Mouse (Mus musculus): ENCODE results near the gene Ccdc125. TPM values are rescaled to one million over a fixed set of nuclear protein-coding genes. Genes with fewer than 3 reads are reported as not detected.

Ccdc125 gene
- polyA plus RNA-seq (2017; shearing (Covaris generic)) = 10 to 100 TPM; 23.1 to 26.7 TPM

GRCm38 (mm10) chr13:100669291-100670022 lies at the start of gene Ccdc125:
Gene Ccdc125, plus strand, starts transcription at chr13:100669717.

DNA sequence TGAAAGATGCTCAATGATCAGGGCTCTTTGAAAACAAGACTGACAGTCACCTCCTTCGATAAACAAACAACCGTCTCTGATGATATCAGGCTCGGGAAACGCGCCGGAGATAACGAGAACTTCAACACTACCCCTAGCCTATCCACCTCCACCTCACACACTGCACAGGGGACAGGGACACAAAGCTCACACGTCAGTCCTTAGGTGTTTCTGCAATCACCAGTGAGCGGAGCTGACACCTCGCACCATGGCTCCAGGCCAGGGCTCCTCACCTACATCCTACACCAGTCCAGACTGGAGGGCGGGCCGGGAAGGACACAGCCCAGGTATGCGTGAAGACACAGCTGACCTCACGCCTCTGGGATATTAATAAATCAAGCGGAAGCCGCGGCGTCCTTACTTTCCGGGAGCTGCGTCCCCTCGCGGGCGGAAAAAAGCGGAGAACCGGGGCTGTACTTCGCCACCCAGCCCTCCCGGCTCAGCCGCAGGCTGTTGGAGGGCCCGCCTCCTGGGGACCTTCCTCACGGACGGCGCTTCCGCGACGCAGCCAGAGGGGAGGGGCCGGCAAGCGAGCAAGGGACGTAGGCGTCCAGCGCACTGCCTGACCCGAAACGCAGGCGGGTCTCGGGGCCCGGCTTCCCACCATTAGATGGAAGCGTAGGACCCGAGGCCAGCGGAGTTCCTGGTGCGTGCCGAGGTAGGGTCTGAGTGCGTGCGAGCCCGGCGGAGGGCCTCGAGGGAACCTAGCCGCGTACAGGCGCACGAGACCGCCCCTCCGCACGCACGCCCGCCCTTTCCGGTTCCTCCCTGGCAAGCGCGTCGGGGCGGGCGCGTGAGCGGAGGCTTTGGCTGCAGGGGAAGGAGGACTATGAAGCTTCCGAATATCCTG lies 18.7 kb upstream of the Ccdc125 start, which contains the start of the genes Ak6 and Rad17:
Ak6 (plus strand) TSS at position 430 of the 889 bp plus-strand sequence.
Rad17 (minus strand) TSS at position 502 of the 889 bp plus-strand sequence.

DNA sequence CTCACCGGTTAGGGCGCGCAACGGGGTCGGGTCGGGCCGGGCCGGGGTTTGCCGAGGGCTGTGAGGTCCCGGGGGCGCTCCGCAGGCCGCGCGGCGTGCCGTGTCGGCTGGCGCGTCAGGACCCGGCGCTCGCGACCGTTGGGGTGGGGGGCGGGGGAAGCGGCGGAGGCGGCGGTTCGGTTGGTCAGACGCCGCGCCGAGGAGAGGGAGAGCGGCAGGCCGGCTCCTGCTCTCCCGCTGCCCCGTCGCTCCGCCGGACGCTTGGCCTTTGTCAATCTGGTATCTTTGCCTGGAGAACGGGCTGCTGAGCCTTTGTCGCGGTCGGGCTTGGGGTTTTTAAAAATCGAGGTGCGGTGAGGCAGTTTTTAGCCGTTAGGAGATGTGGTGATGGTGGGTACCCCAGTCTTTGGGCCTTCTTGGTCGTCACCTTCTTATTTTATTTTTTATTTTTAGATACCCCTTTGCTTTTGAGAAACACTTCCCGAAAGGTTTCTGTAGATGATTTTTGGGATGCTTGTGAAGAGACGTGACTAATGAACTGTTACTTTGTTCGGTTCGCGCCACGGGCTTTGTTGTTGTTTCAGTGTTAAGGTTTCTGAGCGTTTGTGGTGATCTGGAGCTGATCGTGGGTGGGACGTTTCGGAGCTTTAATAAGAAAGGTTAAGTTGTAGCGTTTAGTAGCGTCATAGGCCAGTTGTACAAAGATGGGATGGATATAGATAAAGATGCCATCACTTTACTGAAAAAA lies 17.9 kb upstream of the Ccdc125 start, which contains the start of gene Taf9:
Taf9 (plus strand) TSS at position 141 of the 748 bp plus-strand sequence.

GRCm38 (mm10) chr13:100730861-100731176 lies 61.3 kb downstream of the Ccdc125 start, which contains the start of gene Cdk7:
Gene Cdk7, minus strand, starts transcription at chr13:100730939.

DNA sequence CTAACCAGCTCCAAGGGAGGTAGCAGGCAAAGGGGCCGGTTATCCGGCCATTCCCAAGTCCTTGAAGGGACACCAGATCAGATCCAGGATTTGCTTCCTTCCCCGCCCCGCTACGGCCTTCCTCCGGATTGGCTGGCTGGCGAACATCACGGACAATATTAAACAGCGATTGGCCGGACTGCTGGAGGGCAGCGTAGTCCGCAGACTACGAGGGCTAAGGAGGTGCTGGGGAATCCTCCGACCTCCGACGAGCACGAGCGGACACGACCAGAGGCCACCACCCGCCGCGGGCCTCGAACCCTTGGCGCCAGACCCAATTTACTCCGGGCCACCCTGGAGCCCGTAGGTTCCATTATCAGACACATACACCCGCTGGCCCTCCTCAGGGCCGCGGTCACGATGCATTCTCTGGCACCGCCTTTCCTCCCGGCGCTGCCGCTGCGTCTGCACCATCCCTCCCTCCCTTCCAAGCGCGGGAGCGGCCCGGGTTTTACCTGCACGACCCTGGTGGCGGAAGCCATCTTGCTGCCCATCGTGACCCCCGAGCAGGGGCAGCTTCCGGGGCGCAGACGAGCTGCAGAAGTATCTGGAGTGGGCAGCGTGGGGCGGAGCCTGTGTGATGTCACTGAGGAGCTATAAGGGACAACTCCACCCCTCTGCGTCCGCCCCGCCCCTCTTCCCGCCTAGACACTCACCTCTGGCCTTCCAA lies 74.7 kb downstream of the Ccdc125 start, which contains the start of gene Mrps36:
Mrps36 (minus strand) TSS at position 624 of the 709 bp plus-strand sequence.

Other genes with a start within 250 kb of the Ccdc125 start
- under 1 TPM in 1 of 2 experiments, not detected in 1; 0.24 TPM for gene Naip1, start 216.8 kb upstream of the Ccdc125 start, polyA plus RNA-seq (2017; shearing (Covaris generic))
- 10 to 100 TPM; 54.0 to 58.2 TPM for gene Gtf2h2, start 177.1 kb upstream of the Ccdc125 start, polyA plus RNA-seq (2017; shearing (Covaris generic))
- gene Ocln, start 117.0 kb upstream of the Ccdc125 start, polyA plus RNA-seq (2017; shearing (Covaris generic)) = 1 to 10 TPM; 1.4 to 3.8 TPM
- gene Marveld2, start 52.7 kb upstream of the Ccdc125 start, polyA plus RNA-seq (2017; shearing (Covaris generic)) = 10 to 100 TPM in 1 of 2 experiments, 1 to 10 TPM in 1; 9.3 to 11.7 TPM
- 100 to 1,000 TPM; 100 to 126 TPM for gene Ak6, start 18.7 kb upstream of the Ccdc125 start, polyA plus RNA-seq (2017; shearing (Covaris generic))
- gene Rad17, start 18.7 kb upstream of the Ccdc125 start, polyA plus RNA-seq (2017; shearing (Covaris generic)) = 10 to 100 TPM; 24.5 to 30.6 TPM
- gene Taf9, start 18.1 kb upstream of the Ccdc125 start, polyA plus RNA-seq (2017; shearing (Covaris generic)) = 1 to 10 TPM; 2.8 to 6.3 TPM
- gene Cdk7, start 61.2 kb downstream of the Ccdc125 start, polyA plus RNA-seq (2017; shearing (Covaris generic)) = 10 to 100 TPM; 80.4 to 85.6 TPM
- gene Mrps36, start 74.9 kb downstream of the Ccdc125 start, polyA plus RNA-seq (2017; shearing (Covaris generic)) = 10 to 100 TPM; 81.1 to 88.2 TPM
- 1 to 10 TPM; 2.1 to 3.7 TPM for gene Cenph, start 106.2 kb downstream of the Ccdc125 start, polyA plus RNA-seq (2017; shearing (Covaris generic))
- 1 to 10 TPM; 2.4 to 4.6 TPM for gene Ccnb1, start 116.9 kb downstream of the Ccdc125 start, polyA plus RNA-seq (2017; shearing (Covaris generic))
- 10 to 100 TPM; 50.6 to 55.0 TPM for gene Slc30a5, start 163.7 kb downstream of the Ccdc125 start, polyA plus RNA-seq (2017; shearing (Covaris generic))